Comparison of ENCODE assay signal across 9 mouse cellular contexts in genomic region chr5:64701219-64701779, GRCm38 (mm10).
DNase-seq lines count a peak whose midpoint lies in the region; ATAC-seq and TF ChIP-seq lines count a peak whose summit lies in the region.
"Had no signal": no experiment of that assay in that cellular context is flagged by ENCODE, and none has a peak within 500 bp of the region (broad histone marks: within the 10 kb centered on the region; RNA-seq: fewer than 3 reads in every experiment).

No protein-coding gene starts in this region.

- H3K27me3 ChIP-seq in heart, embryonic 13.5 days (replicated peaks) = no peaks in the 10 kb centered on the region
- H3K27me3 ChIP-seq in hindbrain, embryonic 16.5 days (replicated peaks; ENCODE audit: control insufficient read depth, insufficient read depth, low read length) = no peaks in the 10 kb centered on the region
- no peaks in the 10 kb centered on the region for H3K27me3 ChIP-seq in midbrain, embryonic 11.5 days (ENCODE audit: control insufficient read depth, insufficient read depth, low read length)
- H3K27me3 ChIP-seq: CH12.LX had no signal

- 70% methylated on average over 14 of the region's 14 CpGs for WGBS in heart, embryonic 13.5 days
- WGBS in hindbrain, embryonic 16.5 days = 58% methylated on average over 14 of the region's 14 CpGs
- WGBS in midbrain, embryonic 11.5 days = 67% methylated on average over 14 of the region's 14 CpGs

- no peaks in the 10 kb centered on the region for H3K36me3 ChIP-seq in heart, embryonic 13.5 days
- H3K36me3 ChIP-seq in hindbrain, embryonic 16.5 days (ENCODE audit: control insufficient read depth, insufficient read depth, low read length) = no peaks in the 10 kb centered on the region
- no peaks in the 10 kb centered on the region for H3K36me3 ChIP-seq in midbrain, embryonic 11.5 days (ENCODE audit: control insufficient read depth, insufficient read depth, low read length)

- no peak for TF ChIP-seq POLR2A in cortical plate, adult 2 months (IDR thresholded peaks at IDR 0.05; ENCODE audit: extremely low read depth, insufficient read depth, low read length)

- H3K9ac ChIP-seq in heart, embryonic 13.5 days = peak overlapping the region; percentile 4; the same call in 1 of the 2 replicates
- no peak overlapping the region; the same call in 1 of the 2 replicates for H3K9ac ChIP-seq in hindbrain, embryonic 16.5 days (ENCODE audit: low read depth, low read length)
- peak overlapping the region; percentile 44 for H3K9ac ChIP-seq in midbrain, embryonic 11.5 days (ENCODE audit: low read length)

- peaks cover 39% of the 10 kb centered on the region for H3K4me1 ChIP-seq in heart, embryonic 13.5 days
- peaks cover 4% of the 10 kb centered on the region for H3K4me1 ChIP-seq in cortical plate, adult 2 months (ENCODE audit: control insufficient read depth, insufficient read depth, low read length)
- H3K4me1 ChIP-seq in hindbrain, embryonic 16.5 days (ENCODE audit: control insufficient read depth, insufficient read depth, low read depth, low read length) = peaks cover 14% of the 10 kb centered on the region
- peaks cover 6% of the 10 kb centered on the region; the same call in 1 of the 2 replicates for H3K4me1 ChIP-seq in midbrain, embryonic 11.5 days (ENCODE audit: control insufficient read depth, insufficient read depth, low read length)

- no peak for DNase-seq in heart, postnatal 36 days
- no peak for DNase-seq in midbrain, embryonic 11.5 days (ENCODE audit: low spot score, missing footprints)
- no peak for DNase-seq in adrenal gland, postnatal 25 days
- DNase-seq in cerebellum, postnatal 4 days (ENCODE audit: low spot score in 2 of 2) = no peak

- intact Hi-C loops in heart, postnatal 36 days (cut with DNase I) = loop anchor here (5.0 kb wide), 1 partner anchor 314 kb away; no protein-coding TSS in a partner anchor

- ATAC-seq in heart, embryonic 13.5 days (ENCODE audit: extremely low read depth, insufficient number of reproducible peaks, low FRiP score, low TSS enrichment) = no peak
- no peak; the same call in 1 of the 2 replicates for ATAC-seq in hindbrain, embryonic 16.5 days
- ATAC-seq in midbrain, embryonic 11.5 days (ENCODE audit: low FRiP score) = no peak; the same call in 1 of the 2 replicates
- ATAC-seq in granulocyte monocyte progenitor cell, adult 5-6 weeks (replicated peaks; ENCODE audit: poor library complexity, severe bottlenecking) = no peak

- H3K4me3 ChIP-seq in heart, embryonic 13.5 days = no peak overlapping the region
- no peak overlapping the region for H3K4me3 ChIP-seq in cortical plate, adult 2 months (ENCODE audit: insufficient read depth, low read length)
- H3K4me3 ChIP-seq in hindbrain, embryonic 16.5 days (ENCODE audit: low read length) = no peak overlapping the region
- H3K4me3 ChIP-seq in midbrain, embryonic 11.5 days (ENCODE audit: low read depth, low read length) = no peak overlapping the region

- H3K27ac ChIP-seq in heart, embryonic 13.5 days (replicated peaks) = peak overlapping the region; percentile 58
- H3K27ac ChIP-seq in cortical plate, adult 2 months (ENCODE audit: insufficient read depth, low read length) = peak overlapping the region; percentile 11; the same call in 1 of the 2 replicates
- peak overlapping the region; percentile 66 for H3K27ac ChIP-seq in hindbrain, embryonic 16.5 days (ENCODE audit: low read depth, low read length)
- H3K27ac ChIP-seq in midbrain, embryonic 11.5 days (ENCODE audit: low read depth, low read length) = peak overlapping the region; percentile 52; the same call in 1 of the 2 replicates

- no peaks in the 10 kb centered on the region for H3K9me3 ChIP-seq in heart, embryonic 13.5 days
- H3K9me3 ChIP-seq in hindbrain, embryonic 16.5 days (ENCODE audit: control insufficient read depth, low read length) = no peaks in the 10 kb centered on the region
- no peaks in the 10 kb centered on the region for H3K9me3 ChIP-seq in midbrain, embryonic 11.5 days (ENCODE audit: control insufficient read depth, low read length)

- TF ChIP-seq CTCF in cortical plate, adult 2 months (IDR thresholded peaks at IDR 0.05; ENCODE audit: extremely low read depth, insufficient read depth, low read length) = no peak

- H3K4me2 ChIP-seq in heart, embryonic 13.5 days = peak overlapping the region; percentile 47
- H3K4me2 ChIP-seq in hindbrain, embryonic 16.5 days (ENCODE audit: low read length) = peak overlapping the region; percentile 37
- H3K4me2 ChIP-seq in midbrain, embryonic 11.5 days = no peak overlapping the region

Comparison
In these comparisons a context has a peak if more than half of its experiments do, and no peak if none do; other contexts are left out.
1. H3K27ac ChIP-seq: peak in every context shown above with its lines; median percentile 66 in hindbrain, embryonic 16.5 days; 58 in heart, embryonic 13.5 days; 52 in midbrain, embryonic 11.5 days; 11 in cortical plate, adult 2 months.